Mouse (Mus musculus): ENCODE measurements at regions not wholly inside any gene's neighbourhood (a gene's known extent, or its start where the extent isn't known, plus 50 kb on each side); places are given as distances from the start of the nearest gene placed in this dataset.

- DNase-seq (ENCODE audit: low spot score) (no peak), ATAC-seq (ENCODE audit: low FRiP score) (no peak)
- Histone ChIP-seq H3K27ac (ENCODE audit: low read depth, low read length) (no peak overlapping the region), H3K9ac (ENCODE audit: low read depth, low read length) (no peak overlapping the region), H3K4me2 (replicated peaks; ENCODE audit: low read depth, low read length) (no peak overlapping the region), H3K4me3 (ENCODE audit: low read depth, low read length) (no peak overlapping the region), H3K27me3 (ENCODE audit: control insufficient read depth, insufficient read depth, low read length) (no peaks in the 10 kb centered on the region), H3K36me3 (ENCODE audit: control insufficient read depth, insufficient read depth, low read length) (no peaks in the 10 kb centered on the region), H3K9me3 (ENCODE audit: control insufficient read depth, low read length) (no peaks in the 10 kb centered on the region), H3K4me1 (replicated peaks; ENCODE audit: control insufficient read depth, insufficient read depth, low read length) (no peaks in the 10 kb centered on the region)
- 36% methylated on average over 7 of the region's 7 CpGs for WGBS
Observed at GRCm38 (mm10) chr12:12527766-12528477, 266.0 kb downstream of the Fam49a start.

GRCm38 (mm10) chr12:12527366-12527765 is 265.4 kb downstream of the Fam49a start:
- Histone ChIP-seq H3K36me3 (ENCODE audit: control insufficient read depth, insufficient read depth, low read length) (no peaks in the 10 kb centered on the region), H3K4me1 (replicated peaks; ENCODE audit: control insufficient read depth, insufficient read depth, low read length) (no peaks in the 10 kb centered on the region), H3K27ac (ENCODE audit: low read depth, low read length) (no peak overlapping the region), H3K9me3 (ENCODE audit: control insufficient read depth, low read length) (no peaks in the 10 kb centered on the region), H3K9ac (ENCODE audit: low read depth, low read length) (no peak overlapping the region), H3K27me3 (ENCODE audit: control insufficient read depth, insufficient read depth, low read length) (no peaks in the 10 kb centered on the region), H3K4me2 (replicated peaks; ENCODE audit: low read depth, low read length) (no peak overlapping the region), H3K4me3 (ENCODE audit: low read depth, low read length) (no peak overlapping the region)
- ATAC-seq (ENCODE audit: low FRiP score) = no peak
- 82% methylated on average over 3 of the region's 3 CpGs for WGBS
- no peak for DNase-seq (ENCODE audit: low spot score)

- H3K36me3 ChIP-seq (ENCODE audit: control insufficient read depth, insufficient read depth, low read length) = no peaks in the 10 kb centered on the region
- no peaks in the 10 kb centered on the region for H3K9me3 ChIP-seq (ENCODE audit: control insufficient read depth, low read length)
- no peaks in the 10 kb centered on the region for H3K4me1 ChIP-seq (replicated peaks; ENCODE audit: control insufficient read depth, insufficient read depth, low read length)
- DNase-seq (ENCODE audit: low spot score) (no peak), ATAC-seq (ENCODE audit: low FRiP score) (no peak)
- 95% methylated on average over 8 of the region's 8 CpGs for WGBS
- H3K4me2 ChIP-seq (replicated peaks; ENCODE audit: low read depth, low read length) = no peak overlapping the region
- no peak overlapping the region for H3K4me3 ChIP-seq (ENCODE audit: low read depth, low read length)
- no peak overlapping the region for H3K27ac ChIP-seq (ENCODE audit: low read depth, low read length)
- H3K27me3 ChIP-seq (ENCODE audit: control insufficient read depth, insufficient read depth, low read length) = no peaks in the 10 kb centered on the region
- no peak overlapping the region for H3K9ac ChIP-seq (ENCODE audit: low read depth, low read length)
Observed at GRCm38 (mm10) chr12:12520311-12520852, 258.4 kb downstream of the Fam49a start.

GRCm38 (mm10) chr12:12518490-12519070 is 256.6 kb downstream of the Fam49a start:
- 84% methylated on average over 5 of the region's 5 CpGs for WGBS
- no peak for ATAC-seq (ENCODE audit: low FRiP score)
- H3K27me3 ChIP-seq (ENCODE audit: control insufficient read depth, insufficient read depth, low read length) = no peaks in the 10 kb centered on the region
- H3K9ac ChIP-seq (ENCODE audit: low read depth, low read length) = no peak overlapping the region
- no peaks in the 10 kb centered on the region for H3K36me3 ChIP-seq (ENCODE audit: control insufficient read depth, insufficient read depth, low read length)
- H3K4me3 ChIP-seq (ENCODE audit: low read depth, low read length) = no peak overlapping the region
- no peak overlapping the region for H3K4me2 ChIP-seq (replicated peaks; ENCODE audit: low read depth, low read length)
- H3K9me3 ChIP-seq (ENCODE audit: control insufficient read depth, low read length) = no peaks in the 10 kb centered on the region
- no peak overlapping the region for H3K27ac ChIP-seq (ENCODE audit: low read depth, low read length)
- no peaks in the 10 kb centered on the region for H3K4me1 ChIP-seq (replicated peaks; ENCODE audit: control insufficient read depth, insufficient read depth, low read length)
- DNase-seq (ENCODE audit: low spot score) = no peak

GRCm38 (mm10) chr12:12517020-12517419 is 255.1 kb downstream of the Fam49a start:
- H3K4me1 ChIP-seq (replicated peaks; ENCODE audit: control insufficient read depth, insufficient read depth, low read length) = no peaks in the 10 kb centered on the region
- WGBS = 91% methylated on average over 4 of the region's 4 CpGs
- H3K27ac ChIP-seq (ENCODE audit: low read depth, low read length) = no peak overlapping the region
- no peak overlapping the region for H3K4me2 ChIP-seq (replicated peaks; ENCODE audit: low read depth, low read length)
- ATAC-seq (ENCODE audit: low FRiP score) (no peak), DNase-seq (ENCODE audit: low spot score) (no peak)
- no peak overlapping the region for H3K4me3 ChIP-seq (ENCODE audit: low read depth, low read length)
- no peaks in the 10 kb centered on the region for H3K36me3 ChIP-seq (ENCODE audit: control insufficient read depth, insufficient read depth, low read length)
- no peaks in the 10 kb centered on the region for H3K9me3 ChIP-seq (ENCODE audit: control insufficient read depth, low read length)
- H3K27me3 ChIP-seq (ENCODE audit: control insufficient read depth, insufficient read depth, low read length) = no peaks in the 10 kb centered on the region
- H3K9ac ChIP-seq (ENCODE audit: low read depth, low read length) = no peak overlapping the region

- no peak overlapping the region for H3K4me3 ChIP-seq (ENCODE audit: low read depth, low read length)
- DNase-seq (ENCODE audit: low spot score) (no peak), ATAC-seq (ENCODE audit: low FRiP score) (no peak)
- no peak overlapping the region for H3K4me2 ChIP-seq (replicated peaks; ENCODE audit: low read depth, low read length)
- no peak overlapping the region for H3K9ac ChIP-seq (ENCODE audit: low read depth, low read length)
- no peaks in the 10 kb centered on the region for H3K27me3 ChIP-seq (ENCODE audit: control insufficient read depth, insufficient read depth, low read length)
- H3K9me3 ChIP-seq (ENCODE audit: control insufficient read depth, low read length) = no peaks in the 10 kb centered on the region
- no peaks in the 10 kb centered on the region for H3K36me3 ChIP-seq (ENCODE audit: control insufficient read depth, insufficient read depth, low read length)
- H3K4me1 ChIP-seq (replicated peaks; ENCODE audit: control insufficient read depth, insufficient read depth, low read length) = no peaks in the 10 kb centered on the region
- no peak overlapping the region for H3K27ac ChIP-seq (ENCODE audit: low read depth, low read length)
Observed at GRCm38 (mm10) chr12:12510764-12511163, 248.8 kb downstream of the Fam49a start.

GRCm38 (mm10) chr12:12509164-12509937 is 247.4 kb downstream of the Fam49a start:
- Histone ChIP-seq H3K27me3 (ENCODE audit: control insufficient read depth, insufficient read depth, low read length) (no peaks in the 10 kb centered on the region), H3K4me3 (ENCODE audit: low read depth, low read length) (no peak overlapping the region), H3K27ac (ENCODE audit: low read depth, low read length) (no peak overlapping the region), H3K4me2 (replicated peaks; ENCODE audit: low read depth, low read length) (no peak overlapping the region), H3K4me1 (replicated peaks; ENCODE audit: control insufficient read depth, insufficient read depth, low read length) (no peaks in the 10 kb centered on the region), H3K9ac (ENCODE audit: low read depth, low read length) (no peak overlapping the region), H3K36me3 (ENCODE audit: control insufficient read depth, insufficient read depth, low read length) (no peaks in the 10 kb centered on the region), H3K9me3 (ENCODE audit: control insufficient read depth, low read length) (no peaks in the 10 kb centered on the region)
- WGBS = 56% methylated on average over 9 of the region's 9 CpGs
- no peak for DNase-seq (ENCODE audit: low spot score)
- ATAC-seq (ENCODE audit: low FRiP score) = no peak

GRCm38 (mm10) chr12:12508487-12509125 is 246.7 kb downstream of the Fam49a start:
- H3K4me2 ChIP-seq (replicated peaks; ENCODE audit: low read depth, low read length) = no peak overlapping the region
- no peaks in the 10 kb centered on the region for H3K4me1 ChIP-seq (replicated peaks; ENCODE audit: control insufficient read depth, insufficient read depth, low read length)
- DNase-seq (ENCODE audit: low spot score) (no peak), ATAC-seq (ENCODE audit: low FRiP score) (no peak)
- H3K4me3 ChIP-seq (ENCODE audit: low read depth, low read length) = no peak overlapping the region
- H3K27me3 ChIP-seq (ENCODE audit: control insufficient read depth, insufficient read depth, low read length) = no peaks in the 10 kb centered on the region
- H3K9ac ChIP-seq (ENCODE audit: low read depth, low read length) = no peak overlapping the region
- no peaks in the 10 kb centered on the region for H3K36me3 ChIP-seq (ENCODE audit: control insufficient read depth, insufficient read depth, low read length)
- no peaks in the 10 kb centered on the region for H3K9me3 ChIP-seq (ENCODE audit: control insufficient read depth, low read length)
- no peak overlapping the region for H3K27ac ChIP-seq (ENCODE audit: low read depth, low read length)
- WGBS = 64% methylated on average over 9 of the region's 9 CpGs
